Mouse (Mus musculus) C2C12 (cell line): ENCODE data around the gene Tectb. TPM values are rescaled to one million over a fixed set of nuclear protein-coding genes. Genes with fewer than 3 reads are reported as not detected.

Source experiments
- H3K27me3 ChIP-seq: one replicate; pipeline ENCODE4 v1.6.1; 2011; ENCODE audit not compliant: control insufficient read depth, insufficient read depth, insufficient read length
- H3K36me3 ChIP-seq: one replicate; pipeline ENCODE4 v1.6.1; 2011; ENCODE audit not compliant: control insufficient read depth, insufficient read depth
- H3K4me3 ChIP-seq: one replicate; pipeline ENCODE4 v1.5.1; 2011; ENCODE audit warnings: mild to moderate bottlenecking, control low read depth; ENCODE audit not compliant: poor library complexity, insufficient read depth, severe bottlenecking
- H3K79me2 ChIP-seq: one replicate; pipeline ENCODE4 v1.6.1; 2011; ENCODE audit not compliant: control insufficient read depth, insufficient read depth
- H3K79me3 ChIP-seq: one replicate; pipeline ENCODE4 v1.6.1; 2011; ENCODE audit warnings: low read depth, control low read depth
- H3ac ChIP-seq: one replicate; pipeline ENCODE3; 2011; ENCODE audit warnings: low read depth; ENCODE audit not compliant: control insufficient read depth, insufficient read length
- CEBPB ChIP-seq: IDR thresholded peaks from one replicate; pipeline ENCODE4 v1.6.1; 2011; ENCODE audit warnings: low read depth, mild to moderate bottlenecking, control low read depth, moderate library complexity
- CTCF ChIP-seq: IDR thresholded peaks from one replicate; pipeline ENCODE4 v1.5.1; 2011; ENCODE audit not compliant: control insufficient read depth, insufficient read depth, insufficient read length
- FOSL1 ChIP-seq: IDR thresholded peaks from one replicate; pipeline ENCODE4 v1.8.0; 2011; ENCODE audit warnings: mild to moderate bottlenecking, low read length; ENCODE audit not compliant: poor library complexity, insufficient read depth, severe bottlenecking
- MAX ChIP-seq: IDR thresholded peaks from one replicate; pipeline ENCODE4 v1.6.1; 2011; ENCODE audit warnings: mild to moderate bottlenecking, control low read depth
- MYOD1 ChIP-seq: IDR thresholded peaks from one replicate; pipeline ENCODE4 v1.6.1; 2011; ENCODE audit warnings: low read depth; ENCODE audit not compliant: control insufficient read depth, insufficient read length
- MYOG ChIP-seq: IDR thresholded peaks from one replicate; pipeline ENCODE4 v1.6.1; 2011; ENCODE audit not compliant: control insufficient read depth, insufficient read length; ENCODE audit errors: extremely low read depth
- USF1 ChIP-seq: IDR thresholded peaks from one replicate; pipeline ENCODE4 v1.6.1; 2011; ENCODE audit warnings: low read depth, mild to moderate bottlenecking, control low read depth, moderate library complexity
- microRNA-seq: library from miRNA; unstranded; fragments of <30 nt; microRNA quantifications from one replicate; pipeline ENCODE4, GENCODE M21; 2019; ENCODE audit warnings: borderline microRNAs expressed
- polyA plus RNA-seq: library from polyadenylated mRNA; unstranded; fragments of >200 nt; fragmentation: generic; extraction: Trizol; gene quantifications from one replicate; pipeline ENCODE4 v1.2.1, GENCODE M21; 2012; ENCODE audit warnings: missing spikeins

The Tectb gene
- polyA plus RNA-seq, 1 experiment: not detected

DNA sequence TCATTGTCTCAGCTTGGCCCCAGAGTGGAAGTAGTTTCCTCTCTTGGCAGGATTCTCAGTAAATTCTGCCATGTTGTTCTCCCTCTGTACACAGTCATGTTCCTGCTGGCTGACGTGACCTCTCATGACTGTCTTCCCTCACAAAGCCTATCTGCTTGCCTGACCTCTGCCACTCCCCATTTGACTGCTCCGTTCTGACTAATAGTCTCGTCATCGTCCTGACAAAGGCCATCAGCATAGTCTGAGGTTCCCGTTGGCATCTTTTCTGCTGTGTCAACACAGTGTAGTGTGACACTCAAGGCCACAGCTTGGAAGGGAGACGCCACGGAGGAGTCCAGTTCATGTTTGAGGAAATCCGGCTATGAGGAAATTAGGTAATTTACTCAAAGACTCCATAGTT is 51.6 kb downstream of the Tectb start:
- TF ChIP-seq MAX (no peak), MYOG (no peak), CTCF (no peak), MYOD1 (peak; percentile 41), FOSL1 (peak; percentile 82), USF1 (no peak), CEBPB (no peak)
- Histone ChIP-seq H3K4me3 (no peak overlapping the region), H3ac (no peak overlapping the region), H3K79me3 (no peaks in the 10 kb centered on the region), H3K36me3 (no peaks in the 10 kb centered on the region), H3K79me2 (no peaks in the 10 kb centered on the region), H3K27me3 (no peaks in the 10 kb centered on the region)

DNA sequence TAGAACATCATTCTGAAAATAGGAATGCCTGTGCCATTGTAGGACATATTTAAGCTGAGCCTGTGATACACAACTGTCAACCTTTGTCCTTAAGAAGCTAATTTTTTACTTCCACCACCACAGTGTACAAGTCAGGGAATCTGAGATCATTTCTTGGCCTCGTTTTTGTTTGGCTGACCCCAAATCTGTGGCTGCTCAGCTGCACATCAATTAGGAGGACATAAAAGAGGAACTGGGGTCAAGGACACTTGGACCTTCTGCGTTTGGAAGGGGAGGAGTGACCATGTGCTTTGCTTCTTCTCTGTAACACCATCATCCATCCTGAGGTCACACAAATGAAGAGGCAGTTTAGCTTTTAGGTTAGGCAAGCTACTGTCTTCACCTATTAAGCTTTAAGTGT is 55.5 kb downstream of the Tectb start:
- Histone ChIP-seq H3K79me2 (no peaks in the 10 kb centered on the region), H3K4me3 (no peak overlapping the region), H3ac (no peak overlapping the region), H3K79me3 (no peaks in the 10 kb centered on the region), H3K27me3 (no peaks in the 10 kb centered on the region), H3K36me3 (no peaks in the 10 kb centered on the region)
- TF ChIP-seq MYOD1 (no peak), MAX (no peak), FOSL1 (no peak), CEBPB (no peak), MYOG (no peak), CTCF (no peak), USF1 (no peak)

DNA sequence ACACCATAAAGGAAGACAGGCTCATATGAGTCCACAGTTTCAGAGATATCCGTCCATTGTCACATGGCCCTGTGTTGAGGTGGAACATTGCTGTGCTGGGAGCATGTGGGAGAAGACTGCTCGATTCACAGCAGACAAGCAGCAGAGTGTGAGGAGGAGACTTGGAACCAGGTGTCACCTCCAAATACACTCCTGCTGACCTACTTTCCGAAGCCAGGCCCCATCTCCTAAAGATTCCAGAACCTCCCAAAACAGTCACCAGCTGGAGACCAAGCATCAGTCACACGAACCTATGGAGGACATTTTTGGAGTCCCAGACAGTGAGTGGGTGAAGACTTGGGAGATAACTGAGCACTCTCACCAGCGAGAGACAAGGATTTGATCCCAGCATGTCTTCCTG is 56.0 kb downstream of the Tectb start:
- H3K4me3 ChIP-seq: no peak overlapping the region
- H3K27me3 ChIP-seq: no peaks in the 10 kb centered on the region
- no peaks in the 10 kb centered on the region for H3K79me2 ChIP-seq
- H3K36me3 ChIP-seq: no peaks in the 10 kb centered on the region
- no peak for TF ChIP-seq MYOD1
- no peak for TF ChIP-seq CEBPB
- no peak for TF ChIP-seq CTCF
- TF ChIP-seq USF1: no peak
- no peak for TF ChIP-seq MYOG
- no peak for TF ChIP-seq FOSL1
- no peak for TF ChIP-seq MAX
- H3K79me3 ChIP-seq: no peaks in the 10 kb centered on the region
- no peak overlapping the region for H3ac ChIP-seq

DNA sequence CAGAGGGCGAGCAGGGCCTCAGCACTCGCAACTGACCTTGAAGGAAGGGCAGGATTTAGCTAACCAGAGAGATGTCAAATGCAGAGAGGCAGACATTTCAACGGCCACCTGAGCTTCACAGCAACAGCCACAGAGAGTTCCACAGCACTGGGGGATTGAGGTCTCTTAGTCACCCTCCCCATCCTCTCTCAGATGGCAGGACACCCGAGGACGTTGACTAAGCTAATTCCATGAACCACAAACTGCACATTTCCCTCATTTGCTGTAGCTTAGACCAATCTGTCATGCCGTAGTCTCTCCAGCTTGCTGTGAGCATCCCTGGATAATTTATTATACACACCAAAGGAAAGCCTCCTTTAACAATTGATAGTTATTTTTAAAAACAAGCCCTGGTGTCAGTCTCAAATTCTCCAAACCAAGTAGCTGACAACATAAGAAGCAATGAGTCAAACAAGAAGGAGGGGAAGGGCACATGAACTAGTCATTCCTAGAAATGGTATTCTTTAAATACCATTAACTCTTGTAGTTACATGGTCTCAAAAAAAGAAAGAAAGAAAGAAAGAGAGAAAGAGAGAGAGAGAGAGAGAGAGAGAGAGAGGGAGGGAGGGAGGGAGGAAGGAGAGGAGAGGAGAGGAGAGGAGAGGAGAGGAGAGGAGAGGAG is 59.4 kb downstream of the Tectb start:
- H3K4me3 ChIP-seq: no peak overlapping the region
- no peak for TF ChIP-seq CTCF
- peak; percentile 35 for TF ChIP-seq MYOD1
- no peaks in the 10 kb centered on the region for H3K79me2 ChIP-seq
- H3ac ChIP-seq: peak overlapping the region; percentile 30
- H3K36me3 ChIP-seq: no peaks in the 10 kb centered on the region
- H3K79me3 ChIP-seq: no peaks in the 10 kb centered on the region
- no peaks in the 10 kb centered on the region for H3K27me3 ChIP-seq

DNA sequence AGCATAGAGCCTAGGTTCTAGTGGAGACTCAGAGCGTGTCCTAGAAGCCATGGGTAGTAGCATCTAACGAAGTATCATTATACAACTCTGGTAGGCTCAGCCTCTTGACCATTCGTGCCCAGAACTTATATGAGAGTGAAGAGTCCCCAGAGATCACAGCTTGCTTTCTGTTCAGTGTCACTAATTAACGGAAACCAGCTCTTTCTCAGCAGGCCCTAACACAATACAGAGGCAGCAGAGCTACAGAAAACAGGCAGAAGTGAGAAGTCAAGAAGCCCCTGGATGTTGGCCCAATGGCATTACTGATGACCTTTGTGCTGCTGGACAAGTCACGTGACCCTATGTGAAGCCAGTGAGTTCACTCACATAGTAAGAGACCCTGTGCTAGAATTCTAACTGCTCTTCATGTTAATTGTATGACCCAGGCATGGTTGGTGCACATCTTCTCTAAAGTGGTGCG is 60.7 kb downstream of the Tectb start, which contains the start of gene Gucy2g:
Gene Gucy2g (minus strand): TSS at position 51 of the 460 bp plus-strand sequence.
- Histone ChIP-seq H3K36me3 (no peaks in the 10 kb centered on the region), H3K79me2 (no peaks in the 10 kb centered on the region), H3ac (no peak within 1 kb of the TSS), H3K27me3 (no peaks in the 10 kb centered on the region), H3K79me3 (no peaks in the 10 kb centered on the region), H3K4me3 (no peak within 1 kb of the TSS)
- TF ChIP-seq MYOG: no peak
- TF ChIP-seq MYOD1: no peak
- no peak for TF ChIP-seq FOSL1
- TF ChIP-seq CTCF: no peak
- no peak for TF ChIP-seq MAX
- no peak for TF ChIP-seq CEBPB
- TF ChIP-seq USF1: no peak

DNA sequence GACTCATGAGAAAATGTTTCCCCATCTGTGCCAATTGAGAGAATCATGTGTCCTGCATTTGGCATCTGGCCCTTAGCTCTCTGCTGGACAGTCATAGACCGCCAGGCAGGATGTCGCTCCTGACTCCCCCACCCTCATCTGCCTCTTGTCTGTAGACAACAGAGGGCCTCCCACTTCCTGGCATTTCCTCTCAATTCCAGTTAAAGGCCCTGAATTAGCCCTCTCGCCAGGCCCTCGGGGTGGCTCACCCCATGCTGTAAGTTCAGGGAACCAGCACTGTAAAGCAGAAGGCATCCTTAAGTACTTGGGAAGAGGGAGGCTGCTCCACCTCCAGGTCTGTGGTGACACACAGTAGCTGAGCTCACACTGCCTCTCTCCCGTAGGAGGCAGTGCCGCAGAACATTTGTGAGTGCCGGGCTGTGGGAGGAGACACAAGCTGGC is 64.3 kb downstream of the Tectb start:
- H3K27me3 ChIP-seq: no peaks in the 10 kb centered on the region
- no peak overlapping the region for H3ac ChIP-seq
- H3K36me3 ChIP-seq: no peaks in the 10 kb centered on the region
- H3K4me3 ChIP-seq: no peak overlapping the region
- TF ChIP-seq CEBPB: no peak
- no peak for TF ChIP-seq FOSL1
- peak; percentile 64 for TF ChIP-seq USF1
- peak; percentile 39 for TF ChIP-seq MYOD1
- peak; percentile 30 for TF ChIP-seq CTCF
- no peak for TF ChIP-seq MYOG
- no peak for TF ChIP-seq MAX
- H3K79me2 ChIP-seq: no peaks in the 10 kb centered on the region
- no peaks in the 10 kb centered on the region for H3K79me3 ChIP-seq

Small RNAs within 50 kb of the gene (microRNA-seq; reads per million reads assigned to microRNA genes)
- gene Mir6715: not detected

Other genes with a start within 250 kb of the Tectb start
- gene Gpam, start 53.5 kb upstream of the Tectb start, polyA plus RNA-seq: 7.0 TPM
- gene Gucy2g, start 60.5 kb downstream of the Tectb start, polyA plus RNA-seq: 0.02 TPM
- 30.2 TPM for gene Acsl5, start 71.2 kb downstream of the Tectb start, polyA plus RNA-seq
- gene Zdhhc6, start 135.3 kb downstream of the Tectb start, polyA plus RNA-seq: 32.6 TPM
- gene Vti1a, start 135.6 kb downstream of the Tectb start, polyA plus RNA-seq: 10.4 TPM